Mouse (Mus musculus) CH12.LX (cell line): ENCODE data around the gene Fam168a.

Experiments used
- CTCF ChIP-seq, 2 experiments: IDR thresholded peaks in 1 of 2; conservative IDR thresholded peaks in 1 of 2; 2 replicates each; pipeline ENCODE4 v1.5.1; 2011 to 2012; ENCODE audit warnings: low read depth in 2 of 2, low read length in 2 of 2, improper control_type of control experiment in 1 of 2, inconsistent platforms in 1 of 2, mild to moderate bottlenecking in 1 of 2, moderate library complexity in 1 of 2
- ETS1 ChIP-seq: conservative IDR thresholded peaks from 2 replicates; pipeline ENCODE4 v1.6.1; 2012; ENCODE audit warnings: low read depth, mild to moderate bottlenecking, inconsistent platforms, low read length, improper control_type of control experiment, moderate library complexity
- MAX ChIP-seq: IDR thresholded peaks from 2 replicates; pipeline ENCODE4 v1.6.1; 2011; ENCODE audit warnings: low read length, improper control_type of control experiment
- MXI1 ChIP-seq: IDR thresholded peaks from 2 replicates; pipeline ENCODE4 v1.6.1; 2011; ENCODE audit warnings: mild to moderate bottlenecking, low read depth, low read length, improper control_type of control experiment
- PAX5 ChIP-seq: IDR thresholded peaks from 2 replicates; pipeline ENCODE4 v1.6.1; 2012; ENCODE audit warnings: low read length, inconsistent platforms, mixed read lengths
- POLR2A ChIP-seq: IDR thresholded peaks from 2 replicates; pipeline ENCODE4 v1.6.1; 2011; ENCODE audit warnings: low read depth, mild to moderate bottlenecking, improper control_type of control experiment, low read length
- UBTF ChIP-seq: IDR thresholded peaks from 2 replicates; pipeline ENCODE4 v1.6.1; 2012; ENCODE audit warnings: low read depth, mild to moderate bottlenecking, inconsistent platforms, low read length, improper control_type of control experiment, moderate library complexity

DNA sequence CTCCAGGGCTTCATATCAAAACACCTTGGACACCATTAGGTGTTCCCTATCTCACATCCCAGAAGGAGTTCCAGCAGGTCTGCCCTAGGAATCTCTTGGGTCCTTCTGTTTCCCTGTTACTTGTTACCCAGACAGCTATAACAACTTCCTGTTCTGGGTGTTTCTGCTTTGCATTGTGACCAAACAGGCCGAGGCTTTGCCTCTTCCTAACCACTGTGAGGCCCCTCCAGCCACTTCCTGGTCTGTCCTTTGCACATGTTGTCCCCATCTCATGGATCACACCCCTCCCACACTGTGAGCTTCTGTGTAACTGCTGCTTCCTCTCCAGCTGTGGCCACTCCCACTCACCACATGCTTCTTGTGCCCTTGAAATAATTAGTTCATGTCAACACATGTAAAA is 139.0 kb downstream of the Fam168a start:
- TF ChIP-seq PAX5 (no peak), CTCF (conservative IDR thresholded peaks at IDR 0.05 in 1 of 2, IDR thresholded peaks at IDR 0.05 in 1 of 2; ENCODE audit: low read depth in 2 of 2, low read length in 2 of 2) (no peak), UBTF (no peak), POLR2A (no peak), ETS1 (peak; percentile 74), MAX (peak; percentile 87), MXI1 (peak; percentile 87)
